Mouse (Mus musculus): ENCODE data around the gene Cfdp1. TPM values are rescaled to one million over a fixed set of nuclear protein-coding genes. Genes with fewer than 3 reads are reported as not detected.

Gene Cfdp1
- polyA plus RNA-seq, 1 experiment from 2014 or later = 206 TPM

- H3K36me3 ChIP-seq (ENCODE audit: control insufficient read depth, insufficient read depth, low read length) = no peaks in the 10 kb centered on the region
- H3K4me2 ChIP-seq (ENCODE audit: low read depth, low read length, severe bottlenecking) = no peak overlapping the region
- no peak overlapping the region for H3K9ac ChIP-seq (ENCODE audit: low read length)
- H3K27ac ChIP-seq (ENCODE audit: low read depth, low read length) = no peak overlapping the region
- H3K27me3 ChIP-seq (ENCODE audit: control insufficient read depth, insufficient read depth, low read length) = peaks cover 35% of the 10 kb centered on the region
- no peak overlapping the region for H3K4me3 ChIP-seq (ENCODE audit: low read depth, low read length)
- WGBS = 56% methylated on average over 7 of the region's 7 CpGs
- H3K4me1 ChIP-seq (replicated peaks; ENCODE audit: control insufficient read depth, insufficient read depth, low read length) = no peaks in the 10 kb centered on the region
- no peak for DNase-seq (ENCODE audit: low spot score)
- no peak for ATAC-seq (replicated peaks; ENCODE audit: low FRiP score)
- no peaks in the 10 kb centered on the region for H3K9me3 ChIP-seq (ENCODE audit: control insufficient read depth, low read length)
Observed at GRCm38 (mm10) chr8:111888091-111888650, 34.1 kb upstream of the Cfdp1 start.

GRCm38 (mm10) chr8:111887479-111887878, 33.4 kb upstream of the Cfdp1 start:
- peaks cover 35% of the 10 kb centered on the region for H3K27me3 ChIP-seq (ENCODE audit: control insufficient read depth, insufficient read depth, low read length)
- DNase-seq (ENCODE audit: low spot score) = no peak
- H3K36me3 ChIP-seq (ENCODE audit: control insufficient read depth, insufficient read depth, low read length) = no peaks in the 10 kb centered on the region
- no peak overlapping the region for H3K4me3 ChIP-seq (ENCODE audit: low read depth, low read length)
- H3K9me3 ChIP-seq (ENCODE audit: control insufficient read depth, low read length) = no peaks in the 10 kb centered on the region
- 87% methylated on average over 1 of the region's 1 CpGs for WGBS
- no peak for ATAC-seq (replicated peaks; ENCODE audit: low FRiP score)
- H3K27ac ChIP-seq (ENCODE audit: low read depth, low read length) = no peak overlapping the region
- no peaks in the 10 kb centered on the region for H3K4me1 ChIP-seq (replicated peaks; ENCODE audit: control insufficient read depth, insufficient read depth, low read length)
- no peak overlapping the region for H3K9ac ChIP-seq (ENCODE audit: low read length)
- H3K4me2 ChIP-seq (ENCODE audit: low read depth, low read length, severe bottlenecking) = no peak overlapping the region

- Histone ChIP-seq H3K4me2 (ENCODE audit: low read depth, low read length, severe bottlenecking) (no peak overlapping the region), H3K9ac (ENCODE audit: low read length) (no peak overlapping the region), H3K27ac (ENCODE audit: low read depth, low read length) (no peak overlapping the region), H3K4me3 (ENCODE audit: low read depth, low read length) (no peak overlapping the region), H3K9me3 (ENCODE audit: control insufficient read depth, low read length) (no peaks in the 10 kb centered on the region), H3K4me1 (replicated peaks; ENCODE audit: control insufficient read depth, insufficient read depth, low read length) (no peaks in the 10 kb centered on the region), H3K36me3 (ENCODE audit: control insufficient read depth, insufficient read depth, low read length) (no peaks in the 10 kb centered on the region), H3K27me3 (ENCODE audit: control insufficient read depth, insufficient read depth, low read length) (peaks cover 4% of the 10 kb centered on the region)
- ATAC-seq (replicated peaks; ENCODE audit: low FRiP score) (no peak), DNase-seq (ENCODE audit: low spot score) (no peak)
- WGBS = 80% methylated on average over 4 of the region's 4 CpGs
Observed at GRCm38 (mm10) chr8:111883615-111884014, 29.5 kb upstream of the Cfdp1 start.

GRCm38 (mm10) chr8:111881591-111881990, 27.5 kb upstream of the Cfdp1 start:
- H3K36me3 ChIP-seq (ENCODE audit: control insufficient read depth, insufficient read depth, low read length) = no peaks in the 10 kb centered on the region
- 0% methylated on average over 2 of the region's 2 CpGs for WGBS

GRCm38 (mm10) chr8:111877711-111878110, 23.6 kb upstream of the Cfdp1 start:
- no peak for ATAC-seq (replicated peaks; ENCODE audit: low FRiP score)

More at GRCm38 (mm10) chr8:111881591-111881990, 27.5 kb upstream of the Cfdp1 start:
- Histone ChIP-seq H3K9me3 (ENCODE audit: control insufficient read depth, low read length) (no peaks in the 10 kb centered on the region), H3K4me2 (ENCODE audit: low read depth, low read length, severe bottlenecking) (no peak overlapping the region), H3K27ac (ENCODE audit: low read depth, low read length) (no peak overlapping the region), H3K4me1 (replicated peaks; ENCODE audit: control insufficient read depth, insufficient read depth, low read length) (no peaks in the 10 kb centered on the region), H3K9ac (ENCODE audit: low read length) (no peak overlapping the region), H3K4me3 (ENCODE audit: low read depth, low read length) (no peak overlapping the region), H3K27me3 (ENCODE audit: control insufficient read depth, insufficient read depth, low read length) (no peaks in the 10 kb centered on the region)
- ATAC-seq (replicated peaks; ENCODE audit: low FRiP score) = no peak
- DNase-seq (ENCODE audit: low spot score) = peak; percentile 66

GRCm38 (mm10) chr8:111876355-111876948, 22.4 kb upstream of the Cfdp1 start, which contains the start of gene Tmem170:
Tmem170 (minus strand) TSS chr8:111876750.
- DNase-seq (ENCODE audit: low spot score) (peak; percentile 98), ATAC-seq (replicated peaks; ENCODE audit: low FRiP score) (peak; percentile 99)
- H3K27ac ChIP-seq (ENCODE audit: low read depth, low read length) = no peak within 1 kb of the TSS
- H3K9me3 ChIP-seq (ENCODE audit: control insufficient read depth, low read length) = no peaks in the 10 kb centered on the region
- peak within 1 kb of the TSS; percentile 84 for H3K4me2 ChIP-seq (ENCODE audit: low read depth, low read length, severe bottlenecking)
- no peaks in the 10 kb centered on the region for H3K27me3 ChIP-seq (ENCODE audit: control insufficient read depth, insufficient read depth, low read length)
- H3K4me3 ChIP-seq (ENCODE audit: low read depth, low read length) = peak within 1 kb of the TSS; percentile 55
- WGBS = under 1% methylated on average over 47 of the region's 53 CpGs
- no peaks in the 10 kb centered on the region for H3K36me3 ChIP-seq (ENCODE audit: control insufficient read depth, insufficient read depth, low read length)
- H3K4me1 ChIP-seq (replicated peaks; ENCODE audit: control insufficient read depth, insufficient read depth, low read length) = no peaks in the 10 kb centered on the region
- peak within 1 kb of the TSS; percentile 48 for H3K9ac ChIP-seq (ENCODE audit: low read length)

More at GRCm38 (mm10) chr8:111877711-111878110, 23.6 kb upstream of the Cfdp1 start:
- H3K4me1 ChIP-seq (replicated peaks; ENCODE audit: control insufficient read depth, insufficient read depth, low read length) = no peaks in the 10 kb centered on the region
- H3K27me3 ChIP-seq (ENCODE audit: control insufficient read depth, insufficient read depth, low read length) = no peaks in the 10 kb centered on the region
- no peak overlapping the region for H3K4me2 ChIP-seq (ENCODE audit: low read depth, low read length, severe bottlenecking)
- 67% methylated on average over 9 of the region's 9 CpGs for WGBS
- no peak overlapping the region for H3K4me3 ChIP-seq (ENCODE audit: low read depth, low read length)
- H3K9me3 ChIP-seq (ENCODE audit: control insufficient read depth, low read length) = no peaks in the 10 kb centered on the region
- H3K36me3 ChIP-seq (ENCODE audit: control insufficient read depth, insufficient read depth, low read length) = no peaks in the 10 kb centered on the region
- H3K27ac ChIP-seq (ENCODE audit: low read depth, low read length) = no peak overlapping the region
- DNase-seq (ENCODE audit: low spot score) = no peak
- no peak overlapping the region for H3K9ac ChIP-seq (ENCODE audit: low read length)

GRCm38 (mm10) chr8:111875758-111876157, 21.7 kb upstream of the Cfdp1 start:
- 30% methylated on average over 9 of the region's 9 CpGs for WGBS

GRCm38 (mm10) chr8:111871278-111871677, 17.2 kb upstream of the Cfdp1 start:
- H3K36me3 ChIP-seq (ENCODE audit: control insufficient read depth, insufficient read depth, low read length) = no peaks in the 10 kb centered on the region
- H3K27ac ChIP-seq (ENCODE audit: low read depth, low read length) = no peak overlapping the region
- H3K4me2 ChIP-seq (ENCODE audit: low read depth, low read length, severe bottlenecking) = no peak overlapping the region
- no peak overlapping the region for H3K9ac ChIP-seq (ENCODE audit: low read length)
- H3K4me3 ChIP-seq (ENCODE audit: low read depth, low read length) = no peak overlapping the region
- 92% methylated on average over 3 of the region's 3 CpGs for WGBS
- H3K4me1 ChIP-seq (replicated peaks; ENCODE audit: control insufficient read depth, insufficient read depth, low read length) = no peaks in the 10 kb centered on the region
- ATAC-seq (replicated peaks; ENCODE audit: low FRiP score) = no peak
- H3K9me3 ChIP-seq (ENCODE audit: control insufficient read depth, low read length) = no peaks in the 10 kb centered on the region
- no peak for DNase-seq (ENCODE audit: low spot score)
- H3K27me3 ChIP-seq (ENCODE audit: control insufficient read depth, insufficient read depth, low read length) = no peaks in the 10 kb centered on the region

More at GRCm38 (mm10) chr8:111875758-111876157, 21.7 kb upstream of the Cfdp1 start:
- Histone ChIP-seq H3K27ac (ENCODE audit: low read depth, low read length) (no peak overlapping the region), H3K9me3 (ENCODE audit: control insufficient read depth, low read length) (no peaks in the 10 kb centered on the region), H3K4me2 (ENCODE audit: low read depth, low read length, severe bottlenecking) (peak overlapping the region; percentile 84), H3K9ac (ENCODE audit: low read length) (peak overlapping the region; percentile 48), H3K4me1 (replicated peaks; ENCODE audit: control insufficient read depth, insufficient read depth, low read length) (no peaks in the 10 kb centered on the region), H3K27me3 (ENCODE audit: control insufficient read depth, insufficient read depth, low read length) (no peaks in the 10 kb centered on the region), H3K4me3 (ENCODE audit: low read depth, low read length) (peak overlapping the region; percentile 55), H3K36me3 (ENCODE audit: control insufficient read depth, insufficient read depth, low read length) (no peaks in the 10 kb centered on the region)
- no peak for DNase-seq (ENCODE audit: low spot score)
- no peak for ATAC-seq (replicated peaks; ENCODE audit: low FRiP score)

- H3K4me3 ChIP-seq (ENCODE audit: low read depth, low read length) = no peak overlapping the region
- no peak overlapping the region for H3K27ac ChIP-seq (ENCODE audit: low read depth, low read length)
- WGBS = 76% methylated on average over 3 of the region's 3 CpGs
- ATAC-seq (replicated peaks; ENCODE audit: low FRiP score) (no peak), DNase-seq (ENCODE audit: low spot score) (no peak)
- no peaks in the 10 kb centered on the region for H3K36me3 ChIP-seq (ENCODE audit: control insufficient read depth, insufficient read depth, low read length)
- H3K27me3 ChIP-seq (ENCODE audit: control insufficient read depth, insufficient read depth, low read length) = no peaks in the 10 kb centered on the region
- H3K9me3 ChIP-seq (ENCODE audit: control insufficient read depth, low read length) = no peaks in the 10 kb centered on the region
- no peak overlapping the region for H3K9ac ChIP-seq (ENCODE audit: low read length)
- no peak overlapping the region for H3K4me2 ChIP-seq (ENCODE audit: low read depth, low read length, severe bottlenecking)
- no peaks in the 10 kb centered on the region for H3K4me1 ChIP-seq (replicated peaks; ENCODE audit: control insufficient read depth, insufficient read depth, low read length)
Observed at GRCm38 (mm10) chr8:111870379-111870778, 16.3 kb upstream of the Cfdp1 start.
